Mouse (Mus musculus) neural tube, embryonic 12.5 days (tissue): Measurements from ENCODE around the gene Cdh7. TPM values are rescaled to one million over a fixed set of nuclear protein-coding genes. Genes with fewer than 3 reads are reported as not detected.
"Not testable (repeated sequence)": the region's sequence is repeated elsewhere in the genome, so short reads cannot be mapped to it uniquely, and the experiment has no call there.

Experiments
- ATAC-seq: fragments of 200-750 bp; cut with Nextera tagmentation; 2 replicates; pipeline ENCODE4 v1.8.0; 2017; ENCODE audit warnings: low read depth, mild to moderate bottlenecking, moderate TSS enrichment, moderate library complexity; ENCODE audit not compliant: low FRiP score
- H3K27ac ChIP-seq: fragments of 300-500 bp; sonication (generic); 2 replicates; pipeline ENCODE4 v1.5.1; 2016
- H3K27me3 ChIP-seq: fragments of 300-500 bp; sonication (generic); replicated peaks from 2 replicates; pipeline ENCODE4 v1.6.1; 2016; ENCODE audit warnings: mild to moderate bottlenecking
- H3K36me3 ChIP-seq: fragments of 300-500 bp; sonication (generic); 2 replicates; pipeline ENCODE4 v1.6.1; 2016; ENCODE audit warnings: mild to moderate bottlenecking
- H3K4me1 ChIP-seq: fragments of 300-500 bp; sonication (generic); 2 replicates; pipeline ENCODE4 v1.6.1; 2016
- H3K4me2 ChIP-seq: fragments of 300-500 bp; sonication (generic); replicated peaks from 2 replicates; pipeline ENCODE4 v1.6.1; 2016; ENCODE audit warnings: mild to moderate bottlenecking
- H3K4me3 ChIP-seq: fragments of 300-500 bp; sonication (generic); 2 replicates; pipeline ENCODE4 v1.5.1; 2016
- H3K9ac ChIP-seq: fragments of 300-500 bp; sonication (generic); 2 replicates; pipeline ENCODE4 v1.6.1; 2016; ENCODE audit warnings: mild to moderate bottlenecking
- H3K9me3 ChIP-seq: fragments of 300-500 bp; sonication (generic); 2 replicates; pipeline ENCODE4 v1.6.1; 2016; ENCODE audit warnings: mild to moderate bottlenecking
- WGBS: fragments of 180-500 bp; shearing (Covaris S2); methylation state at CpG from one replicate; pipeline ENCODE4 v1.1.7; 2016; 5-methylcytosine and 5-hydroxymethylcytosine counted together
- polyA plus RNA-seq: library from polyadenylated mRNA; unstranded; fragments of >200 nt; fragmentation: Nextera tagmentation; extraction: Ambion mirVana; gene quantifications from 2 replicates; pipeline ENCODE4 v1.2.1, GENCODE M21; 2016

The Cdh7 gene
- polyA plus RNA-seq, 1 experiment from 2014 or later, result 8.4 TPM

GRCm38 (mm10) chr1:110005038-110005437 is 22.8 kb downstream of the Cdh7 start:
- H3K27ac ChIP-seq, result no peak overlapping the region
- no peak overlapping the region for H3K9ac ChIP-seq
- H3K4me2 ChIP-seq, result no peak overlapping the region
- WGBS, result 86% methylated on average over 3 of the region's 3 CpGs
- no peaks in the 10 kb centered on the region for H3K9me3 ChIP-seq
- no peaks in the 10 kb centered on the region for H3K36me3 ChIP-seq
- H3K4me3 ChIP-seq, result no peak overlapping the region
- H3K27me3 ChIP-seq, result no peaks in the 10 kb centered on the region
- H3K4me1 ChIP-seq, result no peaks in the 10 kb centered on the region
- ATAC-seq, result no peak

GRCm38 (mm10) chr1:110012153-110012552 is 29.9 kb downstream of the Cdh7 start:
- H3K27me3 ChIP-seq, result no peaks in the 10 kb centered on the region
- no peak overlapping the region for H3K9ac ChIP-seq
- ATAC-seq, result no peak
- H3K4me1 ChIP-seq, result no peaks in the 10 kb centered on the region
- no peak overlapping the region for H3K27ac ChIP-seq
- no peaks in the 10 kb centered on the region for H3K9me3 ChIP-seq
- WGBS, result 89% methylated on average over 1 of the region's 1 CpGs
- H3K4me2 ChIP-seq, result no peak overlapping the region
- H3K4me3 ChIP-seq, result no peak overlapping the region
- no peaks in the 10 kb centered on the region for H3K36me3 ChIP-seq

GRCm38 (mm10) chr1:110056317-110056716 is 74.1 kb downstream of the Cdh7 start:
- Histone ChIP-seq H3K4me2 (no peak overlapping the region), H3K9ac (no peak overlapping the region), H3K36me3 (no peaks in the 10 kb centered on the region), H3K27ac (no peak overlapping the region), H3K4me3 (no peak overlapping the region), H3K4me1 (no peaks in the 10 kb centered on the region), H3K27me3 (no peaks in the 10 kb centered on the region), H3K9me3 (no peaks in the 10 kb centered on the region)
- no peak for ATAC-seq

GRCm38 (mm10) chr1:110067405-110067804 is 85.2 kb downstream of the Cdh7 start:
- ATAC-seq, result no peak
- 97% methylated on average over 1 of the region's 1 CpGs for WGBS
- H3K27me3 ChIP-seq, result no peaks in the 10 kb centered on the region

GRCm38 (mm10) chr1:110078471-110078870 is 96.2 kb downstream of the Cdh7 start:
- Histone ChIP-seq H3K36me3 (no peaks in the 10 kb centered on the region), H3K27me3 (no peaks in the 10 kb centered on the region), H3K9me3 (no peaks in the 10 kb centered on the region), H3K4me1 (no peaks in the 10 kb centered on the region), H3K9ac (no peak overlapping the region), H3K4me3 (no peak overlapping the region), H3K27ac (no peak overlapping the region), H3K4me2 (no peak overlapping the region)
- no peak for ATAC-seq

More at GRCm38 (mm10) chr1:110067405-110067804, 85.2 kb downstream of the Cdh7 start:
- Histone ChIP-seq H3K4me3 (no peak overlapping the region), H3K4me2 (no peak overlapping the region), H3K27ac (no peak overlapping the region), H3K4me1 (no peaks in the 10 kb centered on the region), H3K36me3 (no peaks in the 10 kb centered on the region), H3K9ac (no peak overlapping the region), H3K9me3 (no peaks in the 10 kb centered on the region)

- ATAC-seq, result no peak
- no peak overlapping the region for H3K4me2 ChIP-seq
- no peaks in the 10 kb centered on the region for H3K9me3 ChIP-seq
- H3K9ac ChIP-seq, result no peak overlapping the region
- no peak overlapping the region for H3K4me3 ChIP-seq
- H3K36me3 ChIP-seq, result no peaks in the 10 kb centered on the region
- H3K27me3 ChIP-seq, result no peaks in the 10 kb centered on the region
- H3K27ac ChIP-seq, result no peak overlapping the region
- WGBS, result 78% methylated on average over 1 of the region's 1 CpGs
- no peaks in the 10 kb centered on the region for H3K4me1 ChIP-seq
Measured at GRCm38 (mm10) chr1:110118071-110118470, 135.8 kb downstream of the Cdh7 start.

GRCm38 (mm10) chr1:110118862-110119261 is 136.6 kb downstream of the Cdh7 start:
- no peaks in the 10 kb centered on the region for H3K27me3 ChIP-seq
- H3K9me3 ChIP-seq, result no peaks in the 10 kb centered on the region
- no peak for ATAC-seq
- no peaks in the 10 kb centered on the region for H3K36me3 ChIP-seq
- H3K4me2 ChIP-seq, result no peak overlapping the region
- no peak overlapping the region for H3K27ac ChIP-seq
- 20% methylated on average over 1 of the region's 1 CpGs for WGBS
- H3K4me1 ChIP-seq, result no peaks in the 10 kb centered on the region
- no peak overlapping the region for H3K4me3 ChIP-seq
- H3K9ac ChIP-seq, result no peak overlapping the region

- H3K9ac ChIP-seq, ATAC-seq, H3K27me3 ChIP-seq, H3K36me3 ChIP-seq, H3K4me3 ChIP-seq, H3K27ac ChIP-seq, H3K4me2 ChIP-seq, H3K4me1 ChIP-seq, H3K9me3 ChIP-seq: not testable (repeated sequence)
- 93% methylated on average over 6 of the region's 12 CpGs for WGBS
Measured at GRCm38 (mm10) chr1:110171459-110171858, 189.2 kb downstream of the Cdh7 start.
